Mouse (Mus musculus): ENCODE data around the gene Pdcl. TPM values are rescaled to one million over a fixed set of nuclear protein-coding genes. Genes with fewer than 3 reads are reported as not detected.
A peak's percentile ranks its signal among the peaks of the same experiment; 100 is the strongest.

Pdcl gene
- 10 to 100 TPM; 21.6 to 26.2 TPM for total RNA-seq (2021)
- long read RNA-seq, experiment 1, transcript Pdcl-201 (4 exons, 2,858 nt) = major isoform, 30 of 32 reads
- long read RNA-seq, experiment 1, partial matches to known transcripts = 1 of 32 reads
- long read RNA-seq, experiment 1, other reads (novel, unspliced or antisense) = 0 of 32 reads
- long read RNA-seq, experiment 2, transcript Pdcl-201 (4 exons, 2,858 nt) = major isoform, 14 of 22 reads
- long read RNA-seq, experiment 2, partial matches to known transcripts = 1 of 22 reads
- long read RNA-seq, experiment 2, other reads (novel, unspliced or antisense) = 2 of 22 reads

GRCm38 (mm10) chr2:37358633-37359540, at the start of gene Pdcl:
Pdcl (minus strand) TSS chr2:37359332.
- DNase-seq = peak; percentile 77

GRCm38 (mm10) chr2:37395539-37395938, 36.4 kb upstream of the Pdcl start:
- DNase-seq = no peak

GRCm38 (mm10) chr2:37382921-37383320, 23.8 kb upstream of the Pdcl start:
- DNase-seq = no peak

- DNase-seq = peak; percentile 39
These were observed 21.1 kb upstream of the Pdcl start for GRCm38 (mm10) chr2:37380189-37380588.

GRCm38 (mm10) chr2:37376018-37376417, 16.9 kb upstream of the Pdcl start:
- no peak for DNase-seq

- DNase-seq = no peak
These were observed 11.5 kb upstream of the Pdcl start for GRCm38 (mm10) chr2:37370651-37371050.

- no peak for DNase-seq
These were observed 776 bp upstream of the Pdcl start for GRCm38 (mm10) chr2:37359908-37360307.

GRCm38 (mm10) chr2:37355571-37355970, 3.6 kb downstream of the Pdcl start:
- DNase-seq = no peak

GRCm38 (mm10) chr2:37351671-37352070, 7.5 kb downstream of the Pdcl start:
- no peak for DNase-seq

- DNase-seq = peak; percentile 47
These were observed 20.5 kb downstream of the Pdcl start for GRCm38 (mm10) chr2:37338497-37339187.

- no peak for DNase-seq
These were observed 25.8 kb downstream of the Pdcl start for GRCm38 (mm10) chr2:37333321-37333720.

- no peak for DNase-seq
These were observed 32.9 kb downstream of the Pdcl start, which contains the start of gene Olfr368 for GRCm38 (mm10) chr2:37326215-37326614. Olfr368 (plus strand) TSS chr2:37326515.

Other genes with a start within 250 kb of the Pdcl start
- gene Olfr362, start 241.4 kb downstream of the Pdcl start, total RNA-seq (2021) = not detected
- gene Olfr364-ps1, start 220.0 kb downstream of the Pdcl start, total RNA-seq (2021) = not detected
- gene Olfr365, start 171.1 kb downstream of the Pdcl start, total RNA-seq (2021) = not detected
- not detected for gene Olfr366, start 147.8 kb downstream of the Pdcl start, total RNA-seq (2021)
- gene Olfr368, start 32.8 kb downstream of the Pdcl start, total RNA-seq (2021) = not detected
- 10 to 100 TPM; 33.2 to 42.5 TPM for gene Rc3h2, start 63.6 kb upstream of the Pdcl start, total RNA-seq (2021)
- gene Zbtb26, start 83.8 kb upstream of the Pdcl start, total RNA-seq (2021) = 1 to 10 TPM; 2.5 to 4.4 TPM
- 1 to 10 TPM; 4.4 to 4.7 TPM for gene Zbtb6, start 83.8 kb upstream of the Pdcl start, total RNA-seq (2021)
- 10 to 100 TPM; 32.5 to 40.7 TPM for gene Rabgap1, start 83.9 kb upstream of the Pdcl start, total RNA-seq (2021)
- 1 to 10 TPM; 1.0 to 1.4 TPM for gene Gpr21, start 157.0 kb upstream of the Pdcl start, total RNA-seq (2021)

All from gastrocnemius, postnatal 10 days (tissue).